Mouse (Mus musculus) embryo, embryonic 10 days (tissue): ENCODE data around the gene Galnt4.

Experiments
- DNase-seq: peaks from one replicate; pipeline ENCODE4 v3.0.0-alpha.2; 2015; ENCODE audit warnings: low spot score

Galnt4 gene

GRCm38 (mm10) chr10:99115471-99116236 lies 7.7 kb downstream of the Galnt4 start:
- peak; percentile 73 for DNase-seq

DNA sequence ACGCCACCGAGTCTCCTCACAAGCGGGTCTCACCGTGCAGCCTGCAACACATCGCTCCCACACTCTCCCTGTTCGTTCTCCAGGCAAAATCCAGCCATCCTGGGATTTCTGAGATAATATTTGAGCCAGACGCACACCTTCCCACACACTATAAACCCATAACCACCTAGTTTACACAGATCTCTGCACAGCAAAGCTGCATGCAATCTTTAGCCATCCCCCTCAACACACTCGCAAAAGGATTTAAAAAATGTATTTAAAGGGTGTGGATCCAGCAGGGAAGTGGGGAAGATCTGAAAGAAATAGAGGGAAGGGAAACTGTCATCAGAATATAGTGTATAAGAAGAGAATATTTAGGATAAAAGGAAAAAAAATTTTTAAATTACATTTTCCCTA lies 8.3 kb downstream of the Galnt4 start:
- no peak for DNase-seq

GRCm38 (mm10) chr10:99116650-99117615 lies 9.0 kb downstream of the Galnt4 start:
- DNase-seq = peak; percentile 20

DNA sequence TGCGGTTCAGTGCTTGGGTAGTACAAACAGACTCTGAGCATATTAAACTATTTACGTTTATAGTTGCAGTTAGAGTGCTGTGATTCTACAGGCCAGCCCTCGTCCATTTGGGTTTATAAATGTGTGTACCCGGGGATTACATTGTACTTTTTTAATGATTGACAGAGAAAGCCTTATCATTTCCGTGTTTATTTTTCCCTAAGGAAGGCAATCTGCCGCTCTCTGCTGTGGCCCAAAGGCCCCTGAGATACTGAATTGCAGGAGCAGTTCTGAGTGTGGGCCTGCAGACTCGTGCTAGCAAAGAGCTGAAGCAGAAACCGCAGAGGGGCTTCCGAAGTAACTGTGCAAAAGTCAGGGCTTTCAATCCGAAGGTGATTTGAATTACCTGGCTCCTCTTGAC lies 9.9 kb downstream of the Galnt4 start:
- DNase-seq = no peak

DNA sequence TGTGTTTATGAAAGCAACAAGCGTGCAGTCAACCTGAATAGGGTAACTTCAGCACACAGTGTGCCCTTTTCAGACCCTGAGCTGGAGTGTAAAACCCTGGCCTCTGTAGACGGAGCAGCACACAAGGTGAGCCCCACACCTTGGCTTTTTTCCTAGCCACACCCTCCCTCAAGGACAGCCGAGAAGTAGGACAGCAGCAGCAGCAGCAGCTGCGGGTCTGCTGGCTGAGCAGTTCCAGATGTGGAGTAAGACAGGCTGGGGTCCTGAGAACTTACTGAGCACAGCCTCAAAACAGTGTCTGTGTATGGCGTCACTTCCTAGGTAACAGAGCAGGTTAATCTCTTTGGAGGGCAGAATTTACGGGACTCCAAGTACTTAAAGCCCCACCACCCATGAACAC lies 10.7 kb downstream of the Galnt4 start:
- peak; percentile 35 for DNase-seq

DNA sequence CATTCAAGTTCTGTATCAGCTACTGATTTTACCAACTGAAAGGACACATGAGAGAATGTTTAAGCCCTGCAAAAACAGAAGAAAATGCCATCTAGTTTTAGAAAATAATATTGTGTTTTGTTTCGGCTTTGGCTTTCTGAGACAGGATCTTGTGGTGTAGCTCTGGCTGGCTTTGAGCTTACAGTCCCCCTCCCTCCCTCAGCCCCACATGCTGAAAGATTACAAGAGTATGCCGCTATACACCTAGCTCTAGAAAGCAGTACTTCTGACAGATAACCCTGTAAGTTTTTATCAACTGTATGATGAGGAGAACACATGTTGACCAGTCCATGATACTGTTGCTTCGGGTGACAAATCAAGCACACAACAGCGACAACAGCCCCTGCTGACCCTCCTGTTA lies 11.5 kb downstream of the Galnt4 start:
- DNase-seq = no peak

DNA sequence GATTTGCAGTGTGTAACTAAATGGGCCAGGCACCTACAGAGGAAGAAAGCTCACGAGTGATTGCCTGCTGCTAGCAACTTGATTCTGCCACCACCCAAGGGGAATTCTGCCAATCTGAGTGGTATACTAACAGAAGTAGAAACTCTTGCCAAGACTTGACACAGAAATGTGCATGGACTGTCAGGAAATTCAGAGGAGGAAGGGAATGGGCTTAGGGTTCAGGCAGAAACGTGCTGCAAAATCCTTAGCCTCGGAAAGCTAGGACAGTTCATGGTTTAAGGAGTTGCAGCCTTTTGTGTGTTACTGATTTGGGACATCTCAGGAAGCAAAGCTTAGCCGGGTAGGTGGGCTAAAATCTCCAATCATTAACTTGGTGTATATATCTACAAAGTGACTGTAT lies 18.3 kb downstream of the Galnt4 start, which contains the start of gene Phxr2:
Phxr2 (minus strand) TSS at position 101 of the 400 bp plus-strand sequence.
- DNase-seq = no peak

- no peak for DNase-seq
These were observed 19.0 kb downstream of the Galnt4 start for GRCm38 (mm10) chr10:99126954-99127353.

DNA sequence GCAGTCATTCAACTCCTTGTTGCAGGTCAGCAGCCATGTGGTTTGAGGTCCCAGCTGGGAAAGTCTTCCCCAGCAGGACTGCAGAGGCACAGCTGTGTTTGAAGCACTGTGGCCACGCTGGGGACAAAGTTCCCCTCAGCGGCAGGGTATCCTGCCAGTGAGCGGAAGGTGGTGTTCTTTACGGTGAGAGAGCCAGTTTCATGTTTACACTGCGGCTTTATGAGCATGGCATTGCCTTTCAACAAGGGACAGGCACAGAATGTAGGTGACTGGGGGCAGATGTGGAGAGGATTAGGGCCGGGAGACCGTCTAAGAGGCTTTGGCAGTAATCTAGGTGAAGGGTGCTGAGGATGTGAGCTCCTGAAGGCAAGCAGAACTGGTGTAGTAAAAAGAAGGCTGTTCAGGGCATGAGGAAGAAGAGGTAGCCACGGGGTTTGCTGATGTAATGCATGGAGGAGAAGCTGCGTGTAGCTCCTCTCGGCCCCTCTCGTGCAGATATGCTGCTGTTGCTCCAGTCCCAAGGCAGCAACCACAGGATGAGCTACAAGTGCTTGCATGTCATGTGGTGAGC lies 19.8 kb downstream of the Galnt4 start:
- no peak for DNase-seq

GRCm38 (mm10) chr10:99130611-99131010 lies 22.7 kb downstream of the Galnt4 start:
- no peak for DNase-seq

DNA sequence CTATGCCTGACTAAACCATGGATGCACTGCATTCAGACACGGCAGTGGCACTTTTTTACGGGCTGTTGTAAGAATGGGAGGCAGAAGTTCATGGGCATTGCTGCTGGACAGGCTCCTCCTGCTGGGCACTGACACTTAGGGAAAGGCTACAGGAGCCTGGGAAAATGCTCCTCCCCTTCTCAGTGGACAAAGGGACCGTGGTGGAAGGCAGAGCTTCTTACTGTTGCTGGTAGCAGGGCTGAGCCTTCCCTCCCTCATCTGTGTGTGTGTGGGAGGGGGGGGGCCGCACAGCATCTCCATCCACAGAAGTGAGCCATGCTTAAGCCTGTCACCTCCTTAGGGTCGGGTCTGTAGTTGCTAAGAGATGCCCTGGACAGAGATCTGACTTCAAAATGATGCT lies 23.3 kb downstream of the Galnt4 start:
- no peak for DNase-seq

GRCm38 (mm10) chr10:99132189-99132588 lies 24.2 kb downstream of the Galnt4 start:
- no peak for DNase-seq

DNA sequence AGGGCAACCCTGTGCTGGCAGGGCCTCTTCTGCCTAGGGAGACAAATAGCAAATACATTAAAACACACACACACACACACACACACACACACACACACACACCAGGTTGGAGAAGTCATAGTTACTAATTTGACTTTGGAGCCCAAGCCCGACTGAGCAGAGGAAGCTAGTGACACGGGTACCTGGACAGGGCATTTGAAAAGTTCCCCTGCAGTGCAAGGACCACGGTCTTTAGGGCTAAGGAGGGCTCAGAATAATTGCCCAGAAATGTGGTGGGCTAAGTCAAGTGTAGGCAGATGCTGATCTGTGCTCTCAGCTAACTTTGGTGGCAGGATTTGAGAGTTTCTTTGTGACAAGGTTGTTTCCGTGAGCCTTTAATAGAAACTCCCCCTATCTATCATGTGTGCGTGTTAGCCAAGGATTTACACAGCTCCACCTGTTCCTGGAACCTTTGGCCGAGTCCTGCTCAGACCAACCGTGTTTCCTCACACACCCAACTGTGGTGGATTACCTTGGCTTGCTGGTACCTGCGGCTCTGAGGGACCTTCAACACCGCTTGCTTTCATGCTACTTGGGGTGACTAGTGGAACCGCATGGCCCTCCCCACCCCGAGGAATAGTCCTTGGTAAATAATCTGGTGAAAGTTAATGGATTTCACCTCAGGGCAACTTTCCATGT lies 24.8 kb downstream of the Galnt4 start:
- no peak for DNase-seq

DNA sequence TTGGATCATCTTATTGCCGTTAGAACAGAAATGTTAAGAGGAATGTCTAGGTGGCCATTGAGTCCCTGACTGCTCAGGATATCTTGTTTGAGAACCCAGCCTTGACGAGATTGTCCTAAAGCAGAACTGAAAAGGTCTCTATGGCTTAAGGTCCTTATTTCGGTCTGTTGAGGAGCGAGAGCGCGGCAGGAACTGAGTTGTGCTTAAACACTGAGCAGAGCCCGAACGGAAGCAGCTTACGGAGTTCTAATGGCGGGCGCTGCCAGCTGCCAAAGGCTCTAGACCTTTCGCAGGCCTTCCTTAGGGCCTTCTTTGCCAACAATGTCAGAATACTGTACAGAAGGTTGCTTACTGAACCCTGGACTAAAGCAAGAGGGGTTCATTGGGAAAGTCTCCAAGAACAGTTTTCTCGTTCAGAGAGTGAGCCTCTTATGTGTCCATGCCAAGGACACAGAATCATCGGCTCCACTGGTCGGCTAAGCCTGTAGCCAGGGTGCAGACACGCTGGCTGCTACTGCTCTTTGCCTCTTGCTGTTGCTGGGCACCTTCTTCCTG lies 25.4 kb downstream of the Galnt4 start:
- DNase-seq = no peak

- no peak for DNase-seq
These were observed 28.4 kb downstream of the Galnt4 start for GRCm38 (mm10) chr10:99136337-99136736.

DNA sequence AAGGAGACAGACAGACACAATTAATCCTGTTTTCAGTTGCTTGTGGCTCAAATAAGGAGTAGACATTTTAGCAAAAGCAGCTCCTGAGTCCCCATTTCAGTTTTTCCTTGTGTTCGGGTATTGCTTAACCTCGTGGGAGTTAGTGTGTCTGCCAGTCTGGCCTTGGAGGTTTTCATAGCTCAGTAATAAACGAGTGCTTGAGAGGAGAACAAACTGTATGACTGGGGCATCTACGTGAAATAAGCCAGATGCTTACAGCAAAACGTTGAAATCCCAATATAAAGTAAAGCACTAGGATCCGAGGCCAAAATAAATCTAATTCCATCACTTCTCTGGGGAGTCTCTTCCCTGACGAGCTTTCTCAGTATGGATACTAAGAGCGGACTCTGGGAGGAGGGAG lies 37.7 kb downstream of the Galnt4 start:
- no peak for DNase-seq

DNA sequence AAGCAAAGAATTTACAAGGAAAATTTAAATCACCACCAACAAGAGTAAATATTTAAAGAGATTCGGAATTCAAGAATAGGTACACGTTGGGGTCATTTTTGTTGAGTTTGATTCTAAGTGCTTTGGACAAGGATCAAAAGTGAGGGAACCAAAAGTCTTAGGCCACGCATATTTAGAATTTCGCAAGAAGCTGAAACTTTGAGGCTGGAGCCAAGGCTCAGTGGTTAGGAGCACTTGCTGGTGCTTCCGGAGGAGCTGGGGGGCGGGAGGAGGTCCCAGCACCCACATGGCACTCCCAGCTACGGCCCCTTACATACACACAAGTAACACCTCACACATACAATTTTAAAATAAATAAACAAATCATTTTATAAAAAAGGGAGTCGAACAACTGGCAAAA lies 38.6 kb downstream of the Galnt4 start:
- no peak for DNase-seq

DNA sequence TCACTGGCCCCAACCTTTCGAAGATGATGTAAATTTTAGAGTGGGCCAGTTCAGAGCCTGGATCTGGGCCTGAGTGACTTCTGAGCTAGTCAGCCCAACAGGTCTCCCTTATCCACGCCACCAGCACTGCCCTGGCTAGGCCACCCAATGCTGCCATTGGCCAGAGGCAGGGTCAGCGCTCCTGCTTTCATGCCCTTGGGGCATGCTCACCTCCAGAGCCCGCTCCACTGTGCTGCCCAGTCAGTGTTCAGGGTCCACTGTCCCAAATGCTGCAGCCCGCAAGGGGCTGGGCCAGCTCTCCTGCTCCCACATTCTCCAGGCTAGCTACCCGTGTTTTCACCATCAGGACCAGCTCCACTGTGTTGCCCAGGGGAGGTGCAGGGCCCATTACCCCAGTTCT lies 42.1 kb downstream of the Galnt4 start:
- DNase-seq = no peak

- DNase-seq = no peak
These were observed 43.6 kb downstream of the Galnt4 start for GRCm38 (mm10) chr10:99151580-99151979.

- DNase-seq = no peak
These were observed 44.1 kb downstream of the Galnt4 start for GRCm38 (mm10) chr10:99152063-99152462.

DNA sequence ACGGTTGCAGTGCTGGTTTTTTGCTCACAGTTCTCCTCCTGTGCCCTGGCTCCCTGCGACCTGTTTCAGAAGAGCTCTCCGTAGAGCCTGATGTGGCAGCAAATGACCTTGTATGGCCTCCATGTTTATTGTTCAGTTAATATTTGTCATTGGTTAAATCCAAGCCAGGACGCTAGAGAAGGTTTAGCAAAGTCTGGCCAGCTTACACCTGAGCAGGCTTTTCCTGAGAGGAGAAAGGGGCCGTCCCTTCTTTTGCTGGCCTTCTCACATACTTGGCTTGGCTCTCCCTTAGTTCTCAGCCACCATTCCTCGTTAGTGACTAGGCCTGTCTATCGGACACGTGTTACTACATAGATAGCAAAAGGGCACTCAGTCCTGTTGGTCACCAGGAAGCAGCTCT lies 46.7 kb downstream of the Galnt4 start:
- no peak for DNase-seq

GRCm38 (mm10) chr10:99156808-99157207 lies 48.8 kb downstream of the Galnt4 start:
- DNase-seq = peak; percentile 33
